Comparison of ENCODE assay signal across 8 mouse cellular contexts in the genomic region with DNA sequence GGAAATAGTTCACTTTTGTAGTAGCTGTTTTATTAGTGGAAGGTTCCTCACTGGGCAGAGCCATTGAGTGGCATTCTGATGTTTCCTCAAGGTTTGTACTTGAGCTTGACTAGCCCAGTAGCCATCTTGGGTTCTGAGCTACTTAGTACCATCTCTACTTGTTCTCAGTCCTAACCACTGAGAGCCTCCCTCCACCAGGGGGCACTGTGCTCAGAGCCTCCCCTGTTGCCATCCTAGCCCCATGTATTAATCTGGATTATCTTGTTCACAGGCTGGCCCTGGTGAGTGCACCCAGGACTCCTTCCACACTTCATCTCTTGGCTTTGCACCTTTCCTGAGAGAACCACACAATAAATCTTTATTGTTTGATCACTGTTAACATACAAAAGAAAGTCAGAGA.
DNase-seq lines count a peak whose midpoint lies in the region; ATAC-seq and TF ChIP-seq lines count a peak whose summit lies in the region.

No protein-coding gene starts in this region.

- H3K9me3 ChIP-seq in hindbrain, embryonic 14.5 days (ENCODE audit: control insufficient read depth, low read length): no peaks in the 10 kb centered on the region
- H3K9me3 ChIP-seq in hindbrain, embryonic 12.5 days (replicated peaks): no peaks in the 10 kb centered on the region
- H3K9me3 ChIP-seq in ES-E14 (ENCODE audit: control insufficient read depth, insufficient read depth, low read depth, low read length): no peaks in the 10 kb centered on the region
- H3K9me3 ChIP-seq in liver, embryonic 14.5 days (ENCODE audit: control insufficient read depth, low read length): no peaks in the 10 kb centered on the region

- ATAC-seq in hindbrain, embryonic 14.5 days (ENCODE audit: low FRiP score): no peak
- ATAC-seq in hindbrain, embryonic 12.5 days (ENCODE audit: low FRiP score): no peak
- ATAC-seq in liver, embryonic 14.5 days (ENCODE audit: insufficient read depth): no peak
- no peak for ATAC-seq in erythroid progenitor cell, adult 5-6 weeks (replicated peaks; ENCODE audit: low FRiP score, poor library complexity, severe bottlenecking)

- H3K4me1 ChIP-seq in hindbrain, embryonic 14.5 days (replicated peaks; ENCODE audit: control insufficient read depth, insufficient read depth, low read length): peaks cover 12% of the 10 kb centered on the region
- H3K4me1 ChIP-seq in hindbrain, embryonic 12.5 days: peaks cover 6% of the 10 kb centered on the region
- 0 out of 4 replicates have a peak, but pooled peaks cover 0 to 2% of the 10 kb centered on the region in 2 experiments for H3K4me1 ChIP-seq in ES-E14 (ENCODE audit: control insufficient read depth in 2 of 2, insufficient read depth in 2 of 2, low read length in 2 of 2, poor library complexity in 1 of 2)
- no peaks in the 10 kb centered on the region for H3K4me1 ChIP-seq in liver, embryonic 14.5 days (replicated peaks; ENCODE audit: control insufficient read depth in 2 of 2, insufficient read depth in 2 of 2, low read length in 1 of 2)
- H3K4me1 ChIP-seq in thymus, adult 2 months (replicated peaks; ENCODE audit: control insufficient read depth, insufficient read depth, low read length): no peaks in the 10 kb centered on the region

- peak overlapping the region; percentile 4; the same call in 1 of the 2 replicates for H3K4me2 ChIP-seq in hindbrain, embryonic 14.5 days (replicated peaks)
- no peak overlapping the region for H3K4me2 ChIP-seq in hindbrain, embryonic 12.5 days (replicated peaks)
- H3K4me2 ChIP-seq in liver, embryonic 14.5 days (ENCODE audit: low read depth): no peak overlapping the region

- no peak for TF ChIP-seq POLR2A in thymus, adult 2 months (IDR thresholded peaks at IDR 0.05; ENCODE audit: control insufficient read depth, extremely low read depth, insufficient read depth, low read length, poor library complexity)

- no peak overlapping the region for H3K9ac ChIP-seq in hindbrain, embryonic 14.5 days
- H3K9ac ChIP-seq in hindbrain, embryonic 12.5 days: no peak overlapping the region
- no peak overlapping the region for H3K9ac ChIP-seq in ES-E14 (ENCODE audit: insufficient read depth, low read depth, low read length, poor library complexity, severe bottlenecking)
- H3K9ac ChIP-seq in liver, embryonic 14.5 days (replicated peaks): no peak overlapping the region

- no peaks in the 10 kb centered on the region for H3K36me3 ChIP-seq in hindbrain, embryonic 14.5 days (replicated peaks; ENCODE audit: control insufficient read depth, insufficient read depth)
- no peaks in the 10 kb centered on the region for H3K36me3 ChIP-seq in hindbrain, embryonic 12.5 days
- H3K36me3 ChIP-seq in ES-E14 (ENCODE audit: control insufficient read depth, insufficient read depth, low read length, poor library complexity, severe bottlenecking): no peaks in the 10 kb centered on the region
- H3K36me3 ChIP-seq in liver, embryonic 14.5 days (replicated peaks; ENCODE audit: control insufficient read depth, insufficient read depth, low read depth): no peaks in the 10 kb centered on the region
- no peaks in the 10 kb centered on the region for H3K36me3 ChIP-seq in thymus, adult 2 months (ENCODE audit: control insufficient read depth, insufficient read depth, low read length)

- H3K4me3 ChIP-seq in hindbrain, embryonic 14.5 days (replicated peaks; ENCODE audit: low read length): no peak overlapping the region
- no peak overlapping the region for H3K4me3 ChIP-seq in hindbrain, embryonic 12.5 days
- H3K4me3 ChIP-seq in ES-E14 (ENCODE audit: insufficient read depth in 1 of 2, low read depth in 1 of 2, low read length in 2 of 2, poor library complexity in 1 of 2, severe bottlenecking in 1 of 2): no peak overlapping the region
- no peak overlapping the region for H3K4me3 ChIP-seq in liver, embryonic 14.5 days (ENCODE audit: insufficient read depth in 1 of 2, low read depth in 2 of 2, low read length in 2 of 2)
- H3K4me3 ChIP-seq in thymus, adult 2 months (ENCODE audit: control insufficient read depth, insufficient read depth, low read length): no peak overlapping the region

- TF ChIP-seq CTCF in liver, embryonic 14.5 days (IDR thresholded peaks at IDR 0.05; ENCODE audit: low read depth): peak; percentile 65
- TF ChIP-seq CTCF in thymus, adult 2 months (IDR thresholded peaks at IDR 0.05; ENCODE audit: borderline replicate concordance, control insufficient read depth, extremely low read depth, insufficient read depth, low read length, poor library complexity): no peak

- no peaks in the 10 kb centered on the region for H3K27me3 ChIP-seq in hindbrain, embryonic 14.5 days (ENCODE audit: control insufficient read depth, insufficient read depth, low read length)
- H3K27me3 ChIP-seq in hindbrain, embryonic 12.5 days: peaks cover 16% of the 10 kb centered on the region
- H3K27me3 ChIP-seq in liver, embryonic 14.5 days (ENCODE audit: control insufficient read depth, insufficient read depth, low read length): peaks cover 22% of the 10 kb centered on the region
- H3K27me3 ChIP-seq in thymus, adult 2 months (ENCODE audit: control insufficient read depth, insufficient read depth, low read length): no peaks in the 10 kb centered on the region; the same call in 1 of the 2 replicates

- in situ Hi-C loops in ES-E14 (cut with MboI; ENCODE audit: low sequenced_read_pairs in 2 of 2, unreplicated experiment in 2 of 2): no loop called here

- H3K27ac ChIP-seq in hindbrain, embryonic 14.5 days: no peak overlapping the region
- H3K27ac ChIP-seq in hindbrain, embryonic 12.5 days: no peak overlapping the region
- H3K27ac ChIP-seq in ES-E14 (ENCODE audit: insufficient read depth, low read depth, low read length, poor library complexity, severe bottlenecking): no peak overlapping the region
- no peak overlapping the region for H3K27ac ChIP-seq in liver, embryonic 14.5 days
- no peak overlapping the region for H3K27ac ChIP-seq in thymus, adult 2 months (ENCODE audit: control insufficient read depth, insufficient read depth, low read length)

- TF ChIP-seq EP300 in liver, embryonic 14.5 days (IDR thresholded peaks at IDR 0.05; ENCODE audit: low read depth): no peak

- no peak for DNase-seq in hindbrain, embryonic 14.5 days (ENCODE audit: low spot score)
- DNase-seq in ES-E14 (ENCODE audit: low read depth, low spot score): peak; percentile 66
- peak; percentile 43 for DNase-seq in adrenal gland, postnatal 25 days
- DNase-seq in liver, embryonic 14.5 days (ENCODE audit: low read depth in 3 of 3, low spot score in 3 of 3): no peak
- DNase-seq in thymus, postnatal 14 days: no peak
- no peak for DNase-seq in thymus, adult 2 months

TF ChIP-seq in ES-E14, 5 proteins besides CTCF, POLR2A, EP300 and RAD21:
- TF ChIP-seq ZC3H11A (IDR thresholded peaks at IDR 0.05; ENCODE audit: borderline replicate concordance, low read depth, low read length) (no peak; the same call in 1 of the 2 replicates), HCFC1 (IDR thresholded peaks at IDR 0.05; ENCODE audit: borderline replicate concordance, insufficient read depth, low read length) (no peak), MAFK (IDR thresholded peaks at IDR 0.05; ENCODE audit: insufficient read depth, low read depth, low read length) (no peak), ZNF384 (IDR thresholded peaks at IDR 0.05; ENCODE audit: low read depth, low read length) (no peak), CHD2 (IDR thresholded peaks at IDR 0.05; ENCODE audit: low read depth, low read length) (no peak)

Comparison
In these comparisons a context has a peak if more than half of its experiments do, and no peak if none do; other contexts are left out.
1. DNase-seq: peak in ES-E14 (single experiment) and adrenal gland, postnatal 25 days (single experiment); none in hindbrain, embryonic 14.5 days (single experiment), liver, embryonic 14.5 days (0 of 3), thymus, postnatal 14 days (single experiment) and thymus, adult 2 months (single experiment).